Mouse (Mus musculus) liver, embryonic 12.5 days (tissue): ENCODE measurements around the gene Rora. TPM values are rescaled to one million over a fixed set of nuclear protein-coding genes. Genes with fewer than 3 reads are reported as not detected.

Source experiments
- ATAC-seq: fragments of 200-750 bp; cut with Nextera tagmentation; 2 replicates; pipeline ENCODE4 v1.8.0; 2017; ENCODE audit warnings: moderate number of reproducible peaks, mild to moderate bottlenecking, moderate library complexity
- H3K27ac ChIP-seq: fragments of 300-500 bp; sonication (generic); 2 replicates; pipeline ENCODE4 v1.5.1; 2016; ENCODE audit warnings: mild to moderate bottlenecking
- H3K27me3 ChIP-seq: fragments of 300-500 bp; sonication (generic); replicated peaks from 2 replicates; pipeline ENCODE4 v1.6.1; 2016; ENCODE audit warnings: mild to moderate bottlenecking, moderate library complexity
- H3K36me3 ChIP-seq: fragments of 300-500 bp; sonication (generic); 2 replicates; pipeline ENCODE4 v1.6.1; 2016; ENCODE audit warnings: mild to moderate bottlenecking, moderate library complexity
- H3K4me1 ChIP-seq: fragments of 300-500 bp; sonication (generic); 2 replicates; pipeline ENCODE4 v1.6.1; 2016
- H3K4me2 ChIP-seq: fragments of 300-500 bp; sonication (generic); 2 replicates; pipeline ENCODE4 v1.6.1; 2016; ENCODE audit warnings: mild to moderate bottlenecking, moderate library complexity
- H3K4me3 ChIP-seq: fragments of 300-500 bp; sonication (generic); 2 replicates; pipeline ENCODE4 v1.5.1; 2016; ENCODE audit warnings: mild to moderate bottlenecking, moderate library complexity
- H3K9ac ChIP-seq: fragments of 300-500 bp; sonication (generic); 2 replicates; pipeline ENCODE4 v1.6.1; 2016; ENCODE audit warnings: mild to moderate bottlenecking, moderate library complexity
- H3K9me3 ChIP-seq: fragments of 300-500 bp; sonication (generic); replicated peaks from 2 replicates; pipeline ENCODE4 v1.6.1; 2016; ENCODE audit warnings: mild to moderate bottlenecking, moderate library complexity
- WGBS: fragments of 180-500 bp; shearing (Covaris S2); methylation state at CpG from one replicate; pipeline ENCODE4 v1.1.7; 2016; ENCODE audit not compliant: insufficient replicate concordance; 5-methylcytosine and 5-hydroxymethylcytosine counted together
- polyA plus RNA-seq: library from polyadenylated mRNA; unstranded; fragments of >200 nt; fragmentation: Nextera tagmentation; extraction: Ambion mirVana; gene quantifications from 2 replicates; pipeline ENCODE4 v1.2.1, GENCODE M21; 2016

The Rora gene
- polyA plus RNA-seq, 1 experiment from 2014 or later, result 2.4 TPM

- H3K36me3 ChIP-seq, result no peaks in the 10 kb centered on the region
- no peak overlapping the region for H3K9ac ChIP-seq
- H3K27ac ChIP-seq, result no peak overlapping the region
- no peaks in the 10 kb centered on the region for H3K4me1 ChIP-seq
- no peak overlapping the region for H3K4me2 ChIP-seq
- no peaks in the 10 kb centered on the region for H3K27me3 ChIP-seq
- WGBS, result 28% methylated on average over 4 of the region's 4 CpGs
- no peaks in the 10 kb centered on the region for H3K9me3 ChIP-seq
- ATAC-seq, result no peak
- no peak overlapping the region for H3K4me3 ChIP-seq
Measured at GRCm38 (mm10) chr9:68689351-68689750, 35.8 kb downstream of the Rora start.

DNA sequence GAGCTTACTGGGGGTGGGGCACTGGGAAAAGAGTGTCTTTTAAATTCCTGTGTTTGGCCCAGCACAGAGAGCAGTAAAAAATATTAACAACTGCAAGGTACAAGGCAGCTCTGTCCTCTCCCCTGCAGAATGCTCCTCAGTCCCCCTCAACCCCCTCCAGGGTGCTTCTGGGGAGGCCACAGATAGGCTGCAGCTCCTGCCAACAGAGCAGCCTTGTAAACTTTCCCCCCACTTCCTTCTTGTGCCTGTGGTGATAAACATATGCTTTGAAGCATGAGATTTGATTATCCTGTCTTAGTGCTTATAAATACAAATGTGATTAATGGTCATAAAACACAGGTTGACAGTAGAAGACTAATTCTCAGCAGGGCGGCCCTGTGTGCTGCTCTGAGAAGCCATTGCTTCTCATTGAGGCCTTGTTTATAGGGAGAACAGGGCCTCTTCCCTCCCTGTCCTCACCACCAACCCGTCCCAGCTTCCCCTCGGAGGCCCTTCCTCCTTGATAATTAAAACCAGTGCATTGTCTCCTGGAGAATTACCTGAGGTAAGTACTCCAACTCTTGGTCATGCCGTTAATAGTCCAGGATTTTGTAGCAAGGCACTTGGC lies 41.4 kb downstream of the Rora start:
- ATAC-seq, result no peak
- H3K27ac ChIP-seq, result no peak overlapping the region
- 37% methylated on average over 4 of the region's 4 CpGs for WGBS
- no peaks in the 10 kb centered on the region for H3K36me3 ChIP-seq
- no peak overlapping the region for H3K9ac ChIP-seq
- no peaks in the 10 kb centered on the region for H3K4me1 ChIP-seq
- no peaks in the 10 kb centered on the region for H3K9me3 ChIP-seq
- no peaks in the 10 kb centered on the region for H3K27me3 ChIP-seq
- H3K4me3 ChIP-seq, result no peak overlapping the region
- no peak overlapping the region for H3K4me2 ChIP-seq

DNA sequence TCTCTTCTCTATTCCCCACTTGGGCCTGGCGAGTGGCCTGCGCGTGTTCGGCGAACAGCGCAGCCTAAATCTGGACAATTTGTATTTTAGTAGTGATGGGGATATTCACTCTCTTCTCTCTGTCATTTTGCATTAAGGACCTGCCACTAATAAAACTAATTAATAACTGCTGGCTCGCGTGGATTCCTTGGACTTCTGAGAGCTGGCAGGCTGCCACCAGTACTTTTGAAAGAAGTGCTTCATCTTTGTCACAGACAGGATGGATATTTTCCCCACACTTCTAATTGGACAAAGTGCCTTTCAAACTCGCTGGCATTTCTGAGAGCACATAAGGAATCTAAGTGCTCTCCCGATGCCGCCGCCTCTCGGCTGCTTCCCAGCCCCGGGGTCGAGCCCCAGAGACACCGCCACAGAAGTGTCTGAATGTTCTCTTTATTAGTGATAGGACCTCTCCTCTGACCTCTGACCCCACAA lies 41.9 kb downstream of the Rora start:
- Histone ChIP-seq H3K9me3 (no peaks in the 10 kb centered on the region), H3K4me3 (no peak overlapping the region), H3K9ac (no peak overlapping the region), H3K4me2 (no peak overlapping the region), H3K36me3 (no peaks in the 10 kb centered on the region), H3K27ac (no peak overlapping the region), H3K27me3 (no peaks in the 10 kb centered on the region), H3K4me1 (no peaks in the 10 kb centered on the region)
- ATAC-seq, result no peak
- WGBS, result 77% methylated on average over 16 of the region's 16 CpGs

DNA sequence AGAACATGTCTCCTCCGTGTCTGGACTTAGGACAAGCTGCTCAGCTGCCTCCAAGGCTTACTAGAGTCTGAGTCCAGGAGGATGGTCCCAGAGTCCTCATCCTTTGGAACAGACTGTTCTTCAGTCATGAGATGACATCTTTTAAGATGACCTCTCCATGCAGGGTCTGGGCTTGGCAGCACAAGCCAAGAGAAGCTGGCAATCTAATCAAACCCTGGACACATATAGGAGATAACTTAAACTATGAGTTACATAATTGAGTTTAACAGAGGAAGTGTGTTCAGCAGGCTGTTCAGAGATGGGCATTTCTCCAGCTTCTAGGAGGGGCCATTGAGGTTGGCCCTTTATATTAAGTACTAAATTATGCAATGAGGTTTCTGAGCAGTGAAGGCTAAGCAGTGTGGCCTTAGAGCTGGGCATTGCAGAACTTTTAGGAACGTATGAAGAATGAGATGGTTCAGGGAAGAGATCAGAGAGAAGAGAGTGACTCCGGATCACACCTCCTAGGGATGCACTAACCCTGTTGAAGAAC lies 42.9 kb downstream of the Rora start:
- WGBS, result 54% methylated on average over 3 of the region's 3 CpGs
- H3K36me3 ChIP-seq, result no peaks in the 10 kb centered on the region
- no peaks in the 10 kb centered on the region for H3K9me3 ChIP-seq
- no peaks in the 10 kb centered on the region for H3K4me1 ChIP-seq
- no peak overlapping the region for H3K9ac ChIP-seq
- no peak for ATAC-seq
- H3K27me3 ChIP-seq, result no peaks in the 10 kb centered on the region
- H3K4me3 ChIP-seq, result no peak overlapping the region
- no peak overlapping the region for H3K4me2 ChIP-seq
- H3K27ac ChIP-seq, result no peak overlapping the region

DNA sequence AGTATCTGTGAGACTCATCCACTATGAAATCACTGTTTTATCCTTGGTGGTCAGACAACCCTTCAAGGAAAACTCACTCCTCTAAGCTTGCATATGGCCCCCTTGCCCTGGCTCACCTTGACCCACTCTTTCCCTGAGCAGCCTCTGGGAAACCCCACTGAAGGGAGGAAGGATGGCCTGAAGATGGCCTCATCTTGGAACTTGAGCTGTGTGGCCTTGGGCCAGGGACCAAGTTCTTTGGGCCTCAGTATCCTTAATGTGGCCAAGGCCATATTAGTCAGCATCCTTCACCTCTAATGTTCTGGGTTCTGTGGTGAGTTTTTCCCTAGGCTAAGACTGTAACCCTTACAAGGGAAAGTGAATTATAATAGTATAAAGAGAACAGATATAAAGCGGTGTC lies 45.8 kb downstream of the Rora start:
- whole genome bisulfite sequencing, result 58% methylated on average over 1 of the region's 1 CpGs
- Histone ChIP-seq H3K4me1 (no peaks in the 10 kb centered on the region), H3K4me3 (no peak overlapping the region), H3K9ac (no peak overlapping the region), H3K27ac (no peak overlapping the region), H3K27me3 (no peaks in the 10 kb centered on the region), H3K9me3 (no peaks in the 10 kb centered on the region), H3K4me2 (no peak overlapping the region), H3K36me3 (no peaks in the 10 kb centered on the region)
- ATAC-seq, result no peak

DNA sequence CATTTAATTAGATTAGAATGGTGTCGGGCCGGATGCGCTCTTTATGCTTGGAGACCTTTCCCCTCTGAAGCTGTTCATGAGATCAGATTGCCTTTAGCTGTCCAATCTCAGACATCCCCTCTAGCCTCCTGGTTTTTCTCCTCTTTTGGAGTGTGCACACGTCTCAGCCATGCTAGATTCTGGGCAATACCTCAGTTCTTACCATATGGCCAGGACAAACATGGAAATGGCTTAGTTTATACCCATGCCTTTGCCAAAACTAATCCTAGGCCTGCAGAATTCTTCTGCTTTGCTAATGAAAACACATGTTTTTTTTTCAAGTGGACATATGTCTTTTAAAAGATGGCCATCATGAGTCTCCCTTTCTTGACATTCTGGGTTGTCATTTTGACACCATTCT lies 46.3 kb downstream of the Rora start:
- H3K4me1 ChIP-seq, result no peaks in the 10 kb centered on the region
- no peak overlapping the region for H3K4me2 ChIP-seq
- H3K27me3 ChIP-seq, result no peaks in the 10 kb centered on the region
- no peaks in the 10 kb centered on the region for H3K9me3 ChIP-seq
- 71% methylated on average over 4 of the region's 4 CpGs for WGBS
- no peak overlapping the region for H3K27ac ChIP-seq
- no peak overlapping the region for H3K9ac ChIP-seq
- ATAC-seq, result no peak
- no peak overlapping the region for H3K4me3 ChIP-seq
- no peaks in the 10 kb centered on the region for H3K36me3 ChIP-seq

DNA sequence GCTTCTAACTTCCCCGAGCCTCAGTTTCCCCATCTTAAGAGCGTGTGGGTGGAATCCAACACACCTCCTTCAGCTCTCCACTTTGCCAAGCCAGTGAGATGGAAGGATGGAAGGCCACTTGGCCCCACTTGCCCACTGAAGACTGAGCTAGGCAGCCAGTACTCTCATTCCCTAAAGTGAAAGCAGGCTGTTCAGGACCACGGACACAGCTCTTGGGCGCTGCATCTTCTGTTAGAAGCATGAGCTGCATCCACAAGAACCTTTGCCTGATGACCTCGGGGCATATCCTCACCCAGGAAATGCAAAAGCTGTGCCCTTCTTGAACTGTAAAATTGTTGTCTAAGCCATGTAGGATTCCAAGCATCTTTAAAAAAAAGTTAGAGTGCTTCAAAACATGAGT lies 54.0 kb downstream of the Rora start:
- WGBS, result 48% methylated on average over 5 of the region's 5 CpGs
- no peaks in the 10 kb centered on the region for H3K4me1 ChIP-seq

GRCm38 (mm10) chr9:68709232-68709631 lies 55.6 kb downstream of the Rora start:
- H3K27me3 ChIP-seq, result no peaks in the 10 kb centered on the region
- no peak overlapping the region for H3K27ac ChIP-seq
- no peaks in the 10 kb centered on the region for H3K4me1 ChIP-seq
- no peak for ATAC-seq
- no peak overlapping the region for H3K9ac ChIP-seq
- H3K4me3 ChIP-seq, result no peak overlapping the region
- no peaks in the 10 kb centered on the region for H3K9me3 ChIP-seq
- no peaks in the 10 kb centered on the region for H3K36me3 ChIP-seq
- H3K4me2 ChIP-seq, result no peak overlapping the region
- 55% methylated on average over 8 of the region's 8 CpGs for WGBS

More for the DNA sequence above, 54.0 kb downstream of the Rora start:
- Histone ChIP-seq H3K9ac (no peak overlapping the region), H3K4me3 (no peak overlapping the region), H3K36me3 (no peaks in the 10 kb centered on the region), H3K27me3 (no peaks in the 10 kb centered on the region), H3K9me3 (no peaks in the 10 kb centered on the region), H3K4me2 (no peak overlapping the region), H3K27ac (no peak overlapping the region)
- no peak for ATAC-seq

DNA sequence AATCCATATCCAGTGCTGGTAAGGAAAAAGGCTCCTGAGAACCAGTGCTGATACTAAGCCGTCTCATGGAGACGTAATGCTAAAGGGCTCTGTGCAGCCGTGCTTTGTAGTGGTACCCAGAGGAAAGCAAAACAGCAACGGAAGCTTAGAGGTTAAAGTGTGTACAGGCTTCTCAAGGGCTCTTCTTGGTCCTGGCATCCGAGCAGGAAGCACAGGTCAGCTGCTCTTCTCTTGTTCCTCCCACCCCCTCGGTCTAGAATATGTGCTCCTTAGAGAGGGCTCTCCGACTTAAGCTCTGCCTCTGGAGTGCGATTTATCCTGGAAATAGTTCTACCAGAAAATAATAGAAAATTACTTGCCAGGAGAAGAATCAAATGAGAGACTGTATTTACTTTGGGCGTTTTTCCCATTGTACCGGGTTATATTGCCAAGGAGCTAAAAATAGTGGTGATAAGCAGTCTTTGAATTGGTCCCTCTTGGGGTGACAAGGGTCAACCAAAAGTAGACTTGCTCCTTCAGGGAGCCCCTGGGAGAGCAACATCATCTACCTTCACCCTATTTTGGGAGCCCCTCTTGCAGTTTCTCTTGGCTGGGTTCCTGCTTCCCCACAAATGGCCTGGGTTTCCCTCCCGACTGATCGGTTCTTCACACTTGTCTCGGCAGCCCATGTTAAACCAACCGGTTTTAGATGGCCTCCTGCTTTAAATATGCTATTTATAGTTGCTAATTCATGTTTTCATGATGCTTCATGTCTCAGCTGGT lies 57.5 kb downstream of the Rora start:
- no peak for ATAC-seq
- 63% methylated on average over 14 of the region's 14 CpGs for WGBS

GRCm38 (mm10) chr9:68716961-68717360 lies 63.4 kb downstream of the Rora start:
- H3K4me2 ChIP-seq, result no peak overlapping the region
- ATAC-seq, result no peak
- no peak overlapping the region for H3K9ac ChIP-seq
- no peak overlapping the region for H3K27ac ChIP-seq
- H3K9me3 ChIP-seq, result no peaks in the 10 kb centered on the region
- H3K36me3 ChIP-seq, result no peaks in the 10 kb centered on the region
- no peaks in the 10 kb centered on the region for H3K27me3 ChIP-seq
- no peaks in the 10 kb centered on the region for H3K4me1 ChIP-seq
- WGBS, result 12% methylated on average over 5 of the region's 5 CpGs
- H3K4me3 ChIP-seq, result no peak overlapping the region

More for the DNA sequence above, 57.5 kb downstream of the Rora start:
- Histone ChIP-seq H3K27me3 (no peaks in the 10 kb centered on the region), H3K4me1 (no peaks in the 10 kb centered on the region), H3K27ac (no peak overlapping the region), H3K9ac (no peak overlapping the region), H3K4me2 (no peak overlapping the region), H3K9me3 (no peaks in the 10 kb centered on the region), H3K36me3 (no peaks in the 10 kb centered on the region), H3K4me3 (no peak overlapping the region)

DNA sequence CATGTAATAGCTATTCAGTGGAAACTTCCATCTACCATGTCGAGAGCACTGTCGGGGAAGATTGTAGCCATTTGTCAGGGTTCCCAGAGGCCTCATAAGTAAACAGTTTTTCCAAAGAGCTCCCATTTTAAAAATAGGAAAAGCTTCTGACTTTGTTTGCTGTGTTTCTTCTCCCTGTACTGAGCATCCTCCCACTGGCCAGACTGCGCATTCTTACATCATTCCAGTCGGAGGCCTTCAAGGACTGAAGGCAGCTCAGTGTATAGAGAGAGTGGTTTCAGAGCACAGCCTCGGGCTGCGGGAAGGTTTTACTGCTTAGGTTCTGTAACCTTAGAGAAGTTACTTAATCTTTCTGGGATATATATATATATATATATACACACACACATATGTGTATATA lies 64.8 kb downstream of the Rora start:
- H3K4me2 ChIP-seq, result no peak overlapping the region
- H3K36me3 ChIP-seq, result no peaks in the 10 kb centered on the region
- no peak for ATAC-seq
- H3K27ac ChIP-seq, result no peak overlapping the region
- no peaks in the 10 kb centered on the region for H3K9me3 ChIP-seq
- H3K9ac ChIP-seq, result no peak overlapping the region
- H3K4me1 ChIP-seq, result no peaks in the 10 kb centered on the region
- WGBS, result 76% methylated on average over 6 of the region's 6 CpGs
- no peak overlapping the region for H3K4me3 ChIP-seq
- H3K27me3 ChIP-seq, result no peaks in the 10 kb centered on the region

DNA sequence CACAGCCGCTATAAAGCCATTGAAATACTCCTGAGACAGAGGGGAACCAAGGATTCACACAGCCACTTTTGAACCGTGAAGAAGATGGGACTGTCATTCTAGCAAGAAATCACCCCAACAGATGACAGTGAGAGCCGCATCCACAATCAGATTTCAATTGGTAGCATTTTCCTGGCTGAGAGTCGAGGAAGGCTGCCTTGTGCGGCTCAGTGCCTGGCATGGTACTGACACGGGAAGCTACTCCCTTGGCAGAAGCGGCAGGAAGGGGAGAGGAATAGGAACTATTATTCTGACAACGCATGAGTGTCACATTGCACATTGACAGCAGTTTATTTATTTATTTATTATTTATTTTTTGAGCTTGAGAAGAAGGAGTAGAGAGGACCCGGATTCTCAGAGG lies 65.7 kb downstream of the Rora start:
- no peak overlapping the region for H3K9ac ChIP-seq
- H3K4me2 ChIP-seq, result no peak overlapping the region
- 73% methylated on average over 9 of the region's 9 CpGs for WGBS
- no peaks in the 10 kb centered on the region for H3K36me3 ChIP-seq
- ATAC-seq, result no peak
- no peaks in the 10 kb centered on the region for H3K27me3 ChIP-seq
- no peak overlapping the region for H3K27ac ChIP-seq
- no peaks in the 10 kb centered on the region for H3K9me3 ChIP-seq
- no peak overlapping the region for H3K4me3 ChIP-seq
- no peaks in the 10 kb centered on the region for H3K4me1 ChIP-seq
